Mouse (Mus musculus): Measurements from ENCODE around the gene Gm16485.

Gm16485 gene

DNA sequence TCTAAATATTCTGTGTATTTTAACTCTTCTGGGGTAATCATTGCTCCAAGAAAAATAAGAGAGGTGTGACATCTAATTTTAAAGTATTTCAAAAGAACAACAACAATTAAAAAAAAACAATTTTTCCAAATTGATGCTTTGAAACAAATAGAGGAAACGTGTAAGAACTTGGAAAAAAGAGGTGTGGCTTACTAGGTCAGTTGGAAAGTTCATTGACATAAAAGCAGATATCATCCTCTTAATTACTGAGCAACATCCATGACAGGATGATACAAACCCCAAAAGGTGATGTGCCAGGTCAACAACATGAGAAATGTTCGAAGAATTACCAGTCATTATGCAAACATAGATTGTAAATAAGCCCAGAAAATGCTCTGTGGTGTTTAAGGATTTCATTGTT lies at the start of gene Gm16485:
Gene Gm16485 (plus strand): TSS at position 301 of the 400 bp plus-strand sequence.
- DNase-seq (ENCODE audit: low read depth) = no peak

DNA sequence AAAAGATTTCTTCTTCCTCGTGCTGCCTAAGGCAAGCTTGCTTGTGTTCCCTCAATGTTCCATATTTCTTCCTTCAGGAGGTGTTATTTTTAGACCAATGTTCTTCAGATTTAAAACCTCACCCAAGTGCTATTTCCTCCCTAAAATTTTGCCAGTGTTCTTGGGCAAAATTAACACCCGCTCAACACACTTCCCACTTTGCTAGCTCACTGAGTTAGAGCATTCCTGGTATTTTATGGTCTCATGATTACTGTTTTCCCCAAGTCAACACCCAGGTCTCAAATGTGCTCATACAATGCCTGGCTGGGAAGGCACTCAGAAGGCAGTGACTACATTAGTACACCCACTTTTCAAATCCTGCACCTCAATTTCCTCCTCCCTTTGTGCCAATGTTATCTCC lies 44.0 kb upstream of the Gm16485 start:
- no peak for DNase-seq (ENCODE audit: low read depth)

DNA sequence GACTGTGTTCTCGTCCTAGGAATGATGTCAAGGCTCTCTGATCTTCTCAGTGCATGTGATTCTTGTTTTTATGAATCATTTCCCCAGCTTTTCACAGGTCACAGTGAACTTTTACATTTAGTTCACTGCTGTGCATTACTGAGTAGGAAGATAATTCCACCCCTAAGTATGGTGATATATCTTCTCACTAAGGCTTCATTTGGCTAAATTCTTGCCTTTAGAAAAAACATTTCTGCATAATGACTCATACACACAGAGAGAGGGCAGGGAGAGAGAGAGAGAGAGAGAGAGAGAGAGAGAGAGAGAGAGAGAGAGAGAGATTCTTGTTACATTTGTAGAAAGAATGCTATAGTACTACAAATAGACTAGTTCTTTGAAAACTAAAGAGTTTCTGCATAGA lies 33.8 kb upstream of the Gm16485 start:
- no peak for DNase-seq (ENCODE audit: low read depth)

DNA sequence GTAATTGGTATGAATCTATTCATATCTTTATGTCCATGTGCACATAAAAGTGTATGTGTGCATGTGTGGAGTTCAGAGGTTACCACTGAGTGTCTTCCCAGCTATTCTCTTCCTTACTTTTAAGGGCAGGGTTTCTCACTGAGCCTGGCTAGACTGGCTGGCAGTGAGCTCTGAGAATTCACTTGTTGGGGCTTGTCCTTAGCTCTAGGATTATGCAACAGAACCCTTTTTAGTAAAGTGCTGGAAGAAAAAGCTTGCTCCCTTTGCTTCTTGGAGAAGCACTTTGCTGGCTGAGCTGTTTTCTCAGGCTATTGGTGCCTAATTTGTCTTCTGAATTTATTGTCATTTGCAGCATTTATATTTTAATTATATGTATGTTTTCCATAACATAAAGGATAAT lies 18.3 kb upstream of the Gm16485 start:
- DNase-seq (ENCODE audit: low read depth) = no peak

DNA sequence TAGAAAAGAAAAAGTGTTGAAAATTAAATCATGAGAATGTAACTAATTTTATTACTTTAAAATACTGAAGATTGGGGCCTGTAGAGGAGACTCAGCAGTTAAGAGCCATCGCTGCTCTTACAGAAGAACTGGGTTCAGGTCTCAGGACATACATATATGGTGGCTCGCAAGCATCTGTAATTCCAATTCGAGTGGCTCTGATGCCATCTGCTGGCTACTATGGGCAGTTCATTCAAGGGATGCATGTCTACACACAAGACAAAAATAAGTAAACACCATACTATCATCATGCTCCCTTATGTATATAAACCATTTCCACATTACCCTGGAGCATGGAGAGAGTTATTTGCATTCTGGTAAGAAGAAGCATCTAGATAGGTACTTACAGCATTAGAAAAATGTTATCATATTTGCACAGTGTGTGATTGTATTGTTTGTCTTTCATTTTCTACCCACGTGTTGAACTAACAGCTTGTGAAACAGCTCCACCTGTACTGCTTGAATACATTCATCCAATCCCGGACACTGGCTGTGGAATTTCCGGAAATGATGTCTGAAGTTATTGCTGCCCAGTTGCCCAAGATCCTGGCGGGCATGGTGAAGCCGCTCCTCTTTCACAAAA lies 7.0 kb upstream of the Gm16485 start:
- no peak for DNase-seq (ENCODE audit: low read depth)

DNA sequence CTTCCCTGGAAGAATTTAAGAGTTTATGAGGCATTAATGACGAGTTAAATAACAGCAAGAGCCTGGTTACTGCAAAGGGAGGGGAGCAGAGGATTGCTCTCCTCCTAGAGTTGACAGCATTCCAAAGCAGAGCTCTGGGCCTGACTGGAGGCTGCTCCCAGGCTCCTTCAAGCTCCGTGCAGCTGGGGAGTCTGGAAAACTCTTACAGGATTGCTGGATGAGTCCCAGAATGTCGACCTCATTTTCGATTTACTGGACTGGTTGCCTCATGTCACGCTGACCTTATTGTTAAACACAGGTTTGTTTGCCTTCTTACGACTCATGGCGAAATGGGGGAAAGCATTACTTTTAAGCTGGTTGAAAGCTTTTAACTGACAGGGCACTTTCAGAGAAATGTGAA lies 1.4 kb upstream of the Gm16485 start:
- DNase-seq (ENCODE audit: low read depth) = peak; percentile 65

DNA sequence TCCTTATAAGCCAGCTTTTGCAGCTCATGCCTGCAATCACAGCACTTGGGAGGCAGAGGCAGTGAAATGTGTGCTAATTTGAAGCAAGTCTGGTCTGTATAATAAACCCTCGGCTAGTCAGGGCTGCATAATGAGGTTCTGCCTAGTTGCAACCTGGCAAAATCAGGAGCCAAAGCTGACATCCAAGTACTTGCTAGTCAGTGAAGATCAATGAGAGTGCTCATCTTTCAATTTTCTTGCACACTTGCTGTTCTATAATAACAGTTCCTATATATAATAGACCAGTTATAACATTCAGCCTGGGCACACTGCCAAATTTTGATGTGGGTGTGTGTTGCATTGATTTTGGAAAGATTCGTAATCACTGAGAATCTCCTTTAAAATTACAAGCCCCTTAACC lies 6.2 kb downstream of the Gm16485 start:
- DNase-seq (ENCODE audit: low read depth) = no peak

DNA sequence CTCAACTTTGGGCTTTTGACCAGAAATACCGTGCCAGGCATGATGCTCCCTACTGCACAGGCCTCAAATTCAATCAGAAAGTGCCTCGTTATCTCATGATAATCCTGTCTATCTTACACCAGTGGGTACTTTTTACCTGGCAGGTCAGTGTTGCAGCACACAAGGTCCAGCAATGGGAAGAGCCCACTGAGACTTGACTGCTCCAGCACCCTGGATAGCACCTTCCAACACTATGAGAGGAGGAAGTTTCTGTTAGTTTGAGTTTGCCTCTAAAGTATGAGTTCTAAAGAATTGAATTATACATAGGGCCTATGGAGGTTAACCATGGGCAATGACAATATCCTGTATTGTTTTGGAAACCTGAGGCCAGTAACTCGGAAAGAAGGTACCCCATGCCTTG lies 10.7 kb downstream of the Gm16485 start:
- no peak for DNase-seq (ENCODE audit: low read depth)

DNA sequence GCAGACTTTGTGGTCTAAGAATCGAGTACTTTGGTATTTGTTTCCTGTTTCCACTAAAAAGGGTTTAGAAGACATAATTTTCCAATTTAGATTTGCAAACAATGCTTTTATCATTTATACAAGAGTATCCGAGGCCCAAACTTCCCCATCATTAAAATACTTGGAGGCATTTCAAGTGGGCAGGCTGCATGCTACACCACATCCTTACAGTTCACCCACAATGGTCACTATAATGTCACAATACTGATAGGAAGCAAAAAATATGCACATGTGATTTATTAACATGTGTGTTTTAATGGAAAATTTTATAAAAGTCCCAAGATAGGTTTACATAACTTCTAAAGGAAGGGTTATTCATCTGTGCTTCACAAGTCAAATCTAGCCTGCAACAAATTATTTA lies 24.9 kb downstream of the Gm16485 start:
- DNase-seq (ENCODE audit: low read depth) = no peak

DNA sequence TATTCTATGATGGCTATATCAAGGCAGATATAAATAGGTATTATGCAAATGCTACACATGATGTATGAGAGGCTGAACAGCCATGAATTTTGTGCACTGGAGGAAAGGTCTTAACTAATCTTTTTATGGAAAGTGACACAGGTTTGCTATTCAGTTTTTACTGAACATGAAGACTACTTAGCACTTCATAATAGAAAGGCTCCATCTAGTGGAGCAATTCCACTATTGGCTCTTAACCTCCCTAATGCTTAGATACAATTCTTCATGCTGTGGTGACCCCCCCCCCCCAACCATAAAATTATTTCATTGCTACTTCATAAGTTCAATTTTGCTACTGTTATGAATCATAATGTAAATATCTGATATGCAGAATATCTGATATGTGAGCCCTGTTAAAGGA lies 29.6 kb downstream of the Gm16485 start:
- no peak for DNase-seq (ENCODE audit: low read depth)

DNA sequence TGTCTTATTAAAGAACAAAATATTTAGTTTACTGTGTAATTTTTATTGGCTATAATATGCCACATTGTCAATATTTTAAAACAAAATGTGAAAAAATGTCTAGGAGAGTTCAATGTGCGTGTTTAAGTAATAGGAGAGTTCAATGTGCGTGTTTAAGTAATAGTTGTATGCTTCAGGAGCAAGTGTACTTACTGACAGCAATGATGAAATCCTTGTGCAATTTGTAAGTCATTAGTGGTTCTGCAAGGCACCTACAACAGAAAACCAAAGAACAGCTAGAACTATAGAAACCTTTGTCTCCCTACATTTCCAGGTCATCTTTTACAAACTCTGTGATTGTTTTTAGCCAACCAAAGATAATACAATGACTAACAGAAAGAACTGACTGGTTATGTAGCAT lies 43.5 kb downstream of the Gm16485 start:
- no peak for DNase-seq (ENCODE audit: low read depth)
